Mouse (Mus musculus): Measurements from ENCODE around the gene Mrpl22. TPM values are rescaled to one million over a fixed set of nuclear protein-coding genes. Genes with fewer than 3 reads are reported as not detected.

The Mrpl22 gene
- total RNA-seq (2021): 10 to 100 TPM; 30.3 to 34.9 TPM
- long read RNA-seq, transcript Mrpl22-201 (7 exons, 722 nt): major isoform, 29 of 40 reads
- long read RNA-seq, partial matches to known transcripts: 5 of 40 reads
- long read RNA-seq, other reads (novel, unspliced or antisense): 6 of 40 reads

- DNase-seq (ENCODE audit: low spot score in 2 of 2): peak; percentile 94 to 97
Observed at GRCm38 (mm10) chr11:58171459-58172091, at the start of gene Mrpl22. Mrpl22 (plus strand) TSS chr11:58171661.

DNA sequence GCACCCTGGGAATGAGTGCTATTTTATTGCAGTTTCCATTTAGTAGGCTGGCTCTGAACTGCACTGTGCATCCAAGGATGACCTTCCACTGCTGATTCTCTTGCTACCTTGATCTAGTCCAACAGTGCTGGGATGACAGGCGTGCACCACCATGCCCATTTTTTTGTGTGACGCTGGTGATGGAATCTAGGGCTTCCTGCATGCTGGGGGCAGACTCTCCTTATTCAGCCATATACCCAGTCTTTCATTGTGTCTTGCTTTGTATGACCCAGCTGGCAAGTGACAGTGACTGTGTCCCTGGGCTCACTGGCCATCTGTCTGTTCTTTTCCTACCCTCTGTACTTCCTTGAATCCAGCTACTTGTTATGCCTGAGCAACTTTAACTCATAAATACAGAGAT lies 47.8 kb upstream of the Mrpl22 start:
- no peak for DNase-seq (ENCODE audit: low spot score in 2 of 2)

DNA sequence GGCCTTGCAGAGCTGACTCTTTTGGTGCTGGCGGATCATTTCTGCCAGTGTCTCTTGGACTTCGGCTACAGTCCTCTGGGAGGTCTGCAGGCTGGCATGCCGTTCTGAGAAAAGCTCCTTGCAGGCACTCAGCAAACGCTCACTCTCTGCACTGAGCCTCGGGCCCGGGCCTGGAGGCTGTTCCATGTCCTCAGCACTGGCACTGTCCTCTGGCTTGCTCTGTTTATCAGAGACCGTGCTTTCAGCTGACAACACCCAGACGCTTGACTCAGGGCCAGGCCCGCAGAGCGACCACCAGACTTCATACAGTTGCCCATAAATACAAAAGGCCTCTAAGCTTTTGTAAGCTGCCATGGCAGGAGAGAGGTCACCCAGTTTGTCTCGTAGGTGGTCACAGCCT lies 46.4 kb upstream of the Mrpl22 start:
- no peak for DNase-seq (ENCODE audit: low spot score in 2 of 2)

DNA sequence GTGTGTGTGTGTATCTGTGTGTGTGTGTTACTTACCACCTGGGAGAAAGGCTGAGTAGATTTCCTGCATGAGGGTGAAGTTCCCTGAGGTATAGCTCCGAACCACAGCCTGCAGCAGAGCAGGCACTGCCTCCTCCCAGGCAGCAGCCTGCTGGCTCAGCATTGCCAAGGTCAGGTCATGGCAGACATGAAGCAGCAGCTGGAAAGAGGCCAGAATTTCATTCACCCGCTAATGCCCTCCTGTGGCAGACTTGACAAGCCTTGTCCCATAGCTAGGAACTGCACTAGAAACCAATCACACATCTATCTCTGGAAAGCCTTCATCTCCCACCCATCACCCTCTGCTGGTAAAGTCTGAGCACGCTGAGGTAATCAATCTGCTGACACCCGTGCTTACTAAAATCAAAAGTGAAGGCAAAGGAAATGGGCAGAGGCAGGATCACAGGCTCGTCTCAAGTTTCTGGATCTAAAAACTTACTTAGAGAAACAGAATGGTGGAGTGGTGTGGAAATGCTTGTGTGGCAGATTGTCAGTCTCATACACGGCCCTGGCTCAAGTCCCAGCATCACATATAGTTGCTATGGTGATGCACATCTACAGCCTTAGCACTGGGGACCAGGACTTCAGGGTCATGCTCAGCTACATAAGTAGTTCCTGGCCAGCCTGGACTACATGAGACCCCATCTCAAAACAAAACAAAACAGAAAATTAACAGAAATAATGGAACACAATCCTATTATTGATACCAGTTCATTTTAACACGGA lies 44.9 kb upstream of the Mrpl22 start:
- peak; percentile 35 to 43 for DNase-seq (ENCODE audit: low spot score in 2 of 2)

GRCm38 (mm10) chr11:58127544-58127943 lies 43.9 kb upstream of the Mrpl22 start:
- no peak for DNase-seq (ENCODE audit: low spot score in 2 of 2)

DNA sequence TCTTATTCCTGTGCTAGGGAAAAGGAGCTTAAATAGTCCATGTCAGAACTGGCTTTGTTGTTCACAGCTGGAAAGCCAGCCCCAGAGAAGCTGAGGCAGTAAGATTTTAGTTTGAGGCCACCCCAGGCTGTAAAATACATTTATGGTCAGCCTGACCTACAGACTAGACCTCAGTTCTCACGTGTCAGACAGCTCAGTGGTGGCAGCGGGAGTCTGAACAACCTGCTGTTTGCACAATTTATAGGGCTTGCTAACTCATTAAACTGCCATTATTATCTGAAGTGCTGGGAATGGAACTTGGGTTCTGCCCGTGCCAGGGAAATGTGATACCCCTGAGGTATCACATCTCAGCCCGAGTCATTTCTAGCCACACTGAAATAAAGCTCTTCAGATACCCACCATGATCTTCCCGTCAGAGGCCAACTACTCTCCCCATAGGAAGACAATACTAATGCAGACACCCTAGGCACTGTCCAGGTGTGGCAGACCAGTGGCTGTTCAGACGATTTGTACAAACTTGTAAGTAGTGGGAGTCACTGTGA lies 42.1 kb upstream of the Mrpl22 start:
- DNase-seq (ENCODE audit: low spot score in 2 of 2): no peak

DNA sequence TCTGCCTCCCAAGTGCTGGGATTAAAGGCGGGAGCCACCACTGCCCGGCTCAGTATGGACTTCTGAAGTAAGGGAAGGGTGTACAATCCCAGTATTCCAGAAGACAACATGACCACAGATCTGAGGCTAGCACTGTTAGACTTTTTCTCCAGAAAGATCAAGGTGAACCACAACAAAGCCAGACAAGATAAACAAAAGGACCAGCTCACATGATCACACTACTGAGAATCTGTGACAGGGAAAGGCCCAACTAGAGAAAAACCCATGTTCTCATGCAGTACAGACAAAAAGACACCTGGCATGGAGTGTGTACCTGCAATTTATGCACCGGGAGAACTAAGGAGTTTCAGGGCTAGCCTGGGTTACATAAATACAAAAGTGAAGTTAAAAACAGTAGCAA lies 39.4 kb upstream of the Mrpl22 start:
- no peak for DNase-seq (ENCODE audit: low spot score in 2 of 2)

- DNase-seq (ENCODE audit: low spot score in 2 of 2): no peak
Observed at GRCm38 (mm10) chr11:58134869-58135268, 36.6 kb upstream of the Mrpl22 start.

- no peak for DNase-seq (ENCODE audit: low spot score in 2 of 2)
Observed at GRCm38 (mm10) chr11:58135296-58135695, 36.2 kb upstream of the Mrpl22 start.

GRCm38 (mm10) chr11:58136677-58137076 lies 34.8 kb upstream of the Mrpl22 start:
- DNase-seq (ENCODE audit: low spot score in 2 of 2): no peak

- no peak for DNase-seq (ENCODE audit: low spot score in 2 of 2)
Observed at GRCm38 (mm10) chr11:58138821-58139220, 32.6 kb upstream of the Mrpl22 start.

DNA sequence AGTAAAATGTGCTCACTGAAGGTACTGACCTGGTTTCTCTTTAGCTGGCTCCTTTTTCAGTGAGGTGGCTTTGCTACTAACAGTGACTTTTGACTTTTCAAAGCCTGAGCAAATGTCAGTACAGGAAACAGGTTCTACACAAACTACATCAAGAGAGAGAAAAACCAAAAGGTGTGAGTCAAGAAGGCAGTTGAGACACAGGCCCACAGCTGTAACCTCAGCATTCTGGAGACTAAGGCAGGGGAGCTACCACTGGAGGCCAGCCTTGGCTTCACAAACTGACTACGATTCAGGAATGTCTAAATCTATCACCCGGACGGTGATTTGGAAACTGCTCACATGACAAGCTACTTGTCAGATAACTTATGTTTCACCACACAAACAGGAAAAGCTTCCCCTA lies 32.0 kb upstream of the Mrpl22 start:
- no peak for DNase-seq (ENCODE audit: low spot score in 2 of 2)

DNA sequence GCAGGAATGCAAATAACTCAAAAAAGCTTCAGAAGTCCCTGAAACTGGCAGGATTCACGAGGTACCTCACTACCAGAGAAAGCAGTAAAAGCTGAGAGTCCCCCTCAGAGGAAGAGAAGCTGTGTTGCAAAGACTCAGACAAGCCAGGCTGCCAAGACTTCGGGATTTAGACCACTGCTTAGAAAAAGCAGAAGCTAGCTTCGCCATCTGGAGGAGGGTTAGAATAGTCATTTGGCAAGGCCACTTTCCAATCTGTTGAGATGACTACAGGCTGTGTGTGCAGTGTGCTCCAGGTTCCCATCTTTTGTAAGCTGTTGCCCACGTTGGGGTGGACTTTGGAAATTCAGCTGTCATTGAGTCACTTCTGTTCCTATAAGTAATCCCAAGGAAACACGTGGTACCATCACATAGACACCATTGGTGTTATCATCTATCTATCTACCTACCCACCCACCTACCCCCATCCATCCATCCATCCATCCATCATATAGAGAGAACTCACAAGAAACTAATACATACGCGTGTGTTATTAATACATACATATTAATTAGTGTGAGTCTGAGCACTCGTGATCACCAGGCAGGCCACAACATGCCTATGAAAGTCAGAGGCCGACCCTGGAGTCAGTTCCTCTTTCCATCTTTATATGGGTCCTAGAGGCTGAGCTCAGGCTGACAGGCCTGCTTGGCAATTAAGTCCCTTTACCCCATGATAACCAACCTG lies 27.6 kb upstream of the Mrpl22 start:
- peak in 1 of 2 experiments; percentile 19 for DNase-seq (ENCODE audit: low spot score in 2 of 2)

DNA sequence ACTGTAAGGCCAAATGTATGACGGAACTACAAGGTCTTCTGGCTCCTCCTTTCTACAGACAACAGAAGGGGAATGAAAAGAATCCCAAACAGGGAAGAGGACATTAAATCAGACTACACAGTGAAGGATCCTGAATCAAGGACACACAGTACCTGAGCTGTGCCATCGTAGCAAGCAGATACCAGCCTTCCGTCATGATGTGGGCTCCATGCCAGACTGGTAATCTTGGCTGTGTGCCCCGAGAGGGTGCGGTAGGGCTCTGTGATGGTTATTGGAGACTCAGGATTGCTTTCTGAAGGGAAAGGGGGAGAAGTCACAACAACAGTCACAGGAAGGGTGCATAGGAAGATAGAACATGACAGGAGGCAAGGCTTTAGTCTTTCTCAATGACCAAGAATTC lies 25.2 kb upstream of the Mrpl22 start:
- no peak for DNase-seq (ENCODE audit: low spot score in 2 of 2)

- DNase-seq (ENCODE audit: low spot score in 2 of 2): no peak
Observed at GRCm38 (mm10) chr11:58155458-58155857, 16.0 kb upstream of the Mrpl22 start.

DNA sequence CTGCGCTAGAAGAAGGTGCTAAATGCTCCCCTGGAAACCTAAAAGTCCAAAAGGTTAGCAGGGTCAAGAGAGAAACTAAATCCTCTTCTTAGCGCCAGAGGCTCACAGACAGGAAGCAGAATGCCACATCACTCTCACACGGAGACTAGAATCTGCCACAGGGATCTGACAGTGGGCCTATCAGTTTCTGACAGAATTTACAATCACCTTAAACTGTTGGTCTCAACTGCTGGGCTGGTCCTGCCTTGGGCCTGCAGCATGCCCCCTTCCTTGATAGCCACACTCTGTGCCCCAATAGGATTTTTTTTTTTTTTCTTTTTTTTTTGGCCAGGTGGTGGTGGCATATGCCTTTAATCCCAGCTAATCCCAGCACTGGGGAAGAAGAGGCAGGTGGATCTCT lies 14.6 kb upstream of the Mrpl22 start:
- no peak for DNase-seq (ENCODE audit: low spot score in 2 of 2)

DNA sequence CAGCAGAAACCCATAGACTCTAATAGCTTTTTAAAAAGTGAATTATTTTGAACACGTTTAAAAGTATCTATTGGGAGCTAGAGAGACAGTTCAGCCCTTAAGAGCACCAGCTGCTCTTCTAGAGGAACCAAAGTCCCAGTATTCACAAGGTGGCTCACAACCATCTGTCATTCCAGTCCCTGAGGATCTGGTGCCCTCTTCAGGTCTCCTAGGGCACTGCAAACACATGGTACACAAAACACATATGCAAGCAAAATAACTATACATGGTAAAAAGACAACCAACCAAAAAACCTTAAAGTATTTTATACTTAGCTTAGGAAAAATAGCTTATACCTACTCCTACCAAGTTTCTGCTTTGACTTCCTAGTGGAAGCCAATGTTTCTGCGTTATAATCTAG lies 6.4 kb upstream of the Mrpl22 start:
- no peak for DNase-seq (ENCODE audit: low spot score in 2 of 2)

GRCm38 (mm10) chr11:58167822-58168166 lies 3.7 kb upstream of the Mrpl22 start:
- DNase-seq (ENCODE audit: low spot score in 2 of 2): no peak

- peak; percentile 86 to 91 for DNase-seq (ENCODE audit: low spot score in 2 of 2)
Observed at GRCm38 (mm10) chr11:58168167-58168915, 3.1 kb upstream of the Mrpl22 start, which contains the start of gene Gemin5. Gemin5 (minus strand) TSS chr11:58168539.

GRCm38 (mm10) chr11:58169666-58170065 lies 1.8 kb upstream of the Mrpl22 start:
- DNase-seq (ENCODE audit: low spot score in 2 of 2): no peak

GRCm38 (mm10) chr11:58179563-58179962 lies 8.1 kb downstream of the Mrpl22 start:
- peak; percentile 78 to 81 for DNase-seq (ENCODE audit: low spot score in 2 of 2)
